Mouse (Mus musculus) right cerebral cortex, postnatal 25 days (tissue): Measurements from ENCODE around the gene Dennd4c.

Experiments
- DNase-seq: peaks from one replicate; pipeline ENCODE4 v3.0.0; 2022

The Dennd4c gene

GRCm38 (mm10) chr4:86748336-86749291, at the start of gene Dennd4c:
Gene Dennd4c (plus strand): TSS chr4:86748555.
- peak; percentile 84 for DNase-seq

GRCm38 (mm10) chr4:86699161-86699865, 49.0 kb upstream of the Dennd4c start:
- DNase-seq = no peak

GRCm38 (mm10) chr4:86708801-86709200, 39.6 kb upstream of the Dennd4c start:
- DNase-seq = no peak

GRCm38 (mm10) chr4:86710034-86710650, 38.2 kb upstream of the Dennd4c start:
- no peak for DNase-seq

- no peak for DNase-seq
Measured at GRCm38 (mm10) chr4:86710666-86711215, 37.6 kb upstream of the Dennd4c start.

- DNase-seq = peak; percentile 63
Measured at GRCm38 (mm10) chr4:86712751-86713195, 35.6 kb upstream of the Dennd4c start.

- no peak for DNase-seq
Measured at GRCm38 (mm10) chr4:86713518-86713917, 34.8 kb upstream of the Dennd4c start.

GRCm38 (mm10) chr4:86715341-86715740, 33.0 kb upstream of the Dennd4c start:
- no peak for DNase-seq

- DNase-seq = no peak
Measured at GRCm38 (mm10) chr4:86717176-86717575, 31.2 kb upstream of the Dennd4c start.

GRCm38 (mm10) chr4:86718878-86719577, 29.3 kb upstream of the Dennd4c start:
- DNase-seq = no peak

GRCm38 (mm10) chr4:86721856-86722358, 26.4 kb upstream of the Dennd4c start:
- DNase-seq = no peak

GRCm38 (mm10) chr4:86725175-86725574, 23.2 kb upstream of the Dennd4c start:
- DNase-seq = no peak

- no peak for DNase-seq
Measured at GRCm38 (mm10) chr4:86726141-86726540, 22.2 kb upstream of the Dennd4c start.

GRCm38 (mm10) chr4:86729829-86730228, 18.5 kb upstream of the Dennd4c start:
- DNase-seq = no peak

- no peak for DNase-seq
Measured at GRCm38 (mm10) chr4:86734088-86734841, 14.1 kb upstream of the Dennd4c start.

GRCm38 (mm10) chr4:86739308-86739993, 8.9 kb upstream of the Dennd4c start:
- no peak for DNase-seq

- peak; percentile 22 for DNase-seq
Measured at GRCm38 (mm10) chr4:86749361-86749841, 1.0 kb downstream of the Dennd4c start.

- peak; percentile 12 for DNase-seq
Measured at GRCm38 (mm10) chr4:86750346-86750945, 2.1 kb downstream of the Dennd4c start.

GRCm38 (mm10) chr4:86764307-86764706, 16.0 kb downstream of the Dennd4c start:
- DNase-seq = no peak

- no peak for DNase-seq
Measured at GRCm38 (mm10) chr4:86777587-86777986, 29.2 kb downstream of the Dennd4c start.
